Comparison of ENCODE assay signal across 12 mouse cellular contexts in the genomic region with DNA sequence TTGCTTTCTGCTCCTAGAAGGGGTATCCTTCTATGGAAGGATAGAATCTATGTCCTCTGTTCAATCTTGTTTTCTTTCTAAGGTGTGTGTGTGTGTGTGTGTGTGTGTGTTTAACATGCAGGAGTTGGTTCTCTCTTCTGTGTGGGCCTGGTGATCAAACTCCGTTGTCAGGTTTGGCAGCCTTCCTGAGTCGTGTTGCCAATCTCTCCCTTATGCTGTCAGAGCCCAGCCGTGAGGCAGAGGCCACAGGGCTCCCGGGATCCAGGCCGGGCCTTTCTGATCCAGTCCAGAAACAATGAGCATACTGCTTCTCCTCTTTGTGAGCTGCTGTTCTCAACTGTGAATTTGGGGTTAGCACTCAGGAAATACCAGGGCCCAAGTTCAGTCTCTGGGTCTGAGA. TPM values are rescaled to one million over a fixed set of nuclear protein-coding genes. Genes with fewer than 3 reads are reported as not detected.
DNase-seq lines count a peak whose midpoint lies in the region; ATAC-seq and TF ChIP-seq lines count a peak whose summit lies in the region.
"Had no signal": no experiment of that assay in that cellular context is flagged by ENCODE, and none has a peak within 500 bp of the region (broad histone marks: within the 10 kb centered on the region; RNA-seq: fewer than 3 reads in every experiment).

No protein-coding gene starts in this region.

- no peaks in the 10 kb centered on the region for H3K9me3 ChIP-seq in forebrain, embryonic 13.5 days (replicated peaks)
- H3K9me3 ChIP-seq in midbrain, embryonic 12.5 days, result no peaks in the 10 kb centered on the region
- H3K9me3 ChIP-seq: embryonic facial prominence, embryonic 10.5 days; limb, embryonic 12.5 days had no signal

- H3K9ac ChIP-seq in forebrain, embryonic 13.5 days, result peak overlapping the region; percentile 100
- H3K9ac ChIP-seq in midbrain, embryonic 12.5 days (replicated peaks), result peak overlapping the region; percentile 47; the same call in 1 of the 2 replicates
- H3K9ac ChIP-seq: limb, embryonic 12.5 days had no signal

- H3K4me1 ChIP-seq in forebrain, embryonic 13.5 days, result peaks cover 100% of the 10 kb centered on the region
- peaks cover 99% of the 10 kb centered on the region for H3K4me1 ChIP-seq in midbrain, embryonic 12.5 days

- DNase-seq in cerebellum, adult 11 months, result peak; percentile 61
- DNase-seq in brain, embryonic 14.5 days (ENCODE audit: low read depth), result peak; percentile 92
- DNase-seq in urinary bladder, adult 2 months (ENCODE audit: low spot score), result no peak
- DNase-seq in frontal cortex, postnatal 36 days (ENCODE audit: low spot score in 2 of 2), result no peak
- DNase-seq: kidney, postnatal 25 days; lung, postnatal 36 days had no signal

- H3K27ac ChIP-seq in forebrain, embryonic 13.5 days, result peak overlapping the region; percentile 100
- H3K27ac ChIP-seq in midbrain, embryonic 12.5 days (replicated peaks), result peak overlapping the region; percentile 99
- H3K27ac ChIP-seq: embryonic facial prominence, embryonic 10.5 days; limb, embryonic 12.5 days had no signal

- H3K4me2 ChIP-seq in forebrain, embryonic 13.5 days, result peak overlapping the region; percentile 99
- H3K4me2 ChIP-seq in midbrain, embryonic 12.5 days (replicated peaks), result no peak overlapping the region; the same call in 1 of the 2 replicates
- H3K4me2 ChIP-seq: limb, embryonic 12.5 days had no signal

- H3K27me3 ChIP-seq in forebrain, embryonic 13.5 days, result no peaks in the 10 kb centered on the region
- peaks cover 74% of the 10 kb centered on the region for H3K27me3 ChIP-seq in midbrain, embryonic 12.5 days

- peaks cover 54% of the 10 kb centered on the region for H3K36me3 ChIP-seq in forebrain, embryonic 13.5 days (ENCODE audit: poor library complexity, severe bottlenecking)
- H3K36me3 ChIP-seq in midbrain, embryonic 12.5 days, result peaks cover 17% of the 10 kb centered on the region
- H3K36me3 ChIP-seq: embryonic facial prominence, embryonic 10.5 days; limb, embryonic 12.5 days had no signal

- no peak for TF ChIP-seq POLR2A in brain, embryonic 14.5 days (IDR thresholded peaks at IDR 0.05; ENCODE audit: borderline replicate concordance, extremely low read depth, insufficient read depth, insufficient read length, poor library complexity, severe bottlenecking)

- TF ChIP-seq CTCF in brain, embryonic 14.5 days (IDR thresholded peaks at IDR 0.05; ENCODE audit: borderline replicate concordance, extremely low read depth, insufficient read depth, insufficient read length), result no peak

- ATAC-seq in cerebellum, adult (ENCODE audit: insufficient number of reproducible peaks, low FRiP score, low TSS enrichment), result no peak
- no peak for ATAC-seq in forebrain, embryonic 13.5 days
- ATAC-seq in midbrain, embryonic 12.5 days (ENCODE audit: low FRiP score, low read depth), result no peak
- ATAC-seq in megakaryocyte progenitor cell, adult 5-6 weeks (replicated peaks; ENCODE audit: poor library complexity), result no peak

- WGBS in forebrain, embryonic 13.5 days, result 5% methylated on average over 5 of the region's 5 CpGs
- WGBS in midbrain, embryonic 12.5 days, result 45% methylated on average over 5 of the region's 5 CpGs

- no peak overlapping the region for H3K4me3 ChIP-seq in forebrain, embryonic 13.5 days
- H3K4me3 ChIP-seq in midbrain, embryonic 12.5 days, result no peak overlapping the region
- H3K4me3 ChIP-seq: embryonic facial prominence, embryonic 10.5 days; limb, embryonic 12.5 days had no signal

RNA-seq across cellular contexts. Expression of gene Polg, which starts 55.1 kb away (rescaled TPM):
- 44.7 and 55.4 TPM in 2 replicates for polyA plus RNA-seq in brain, embryonic 14.5 days (2012; rRNA removed)
- 29.7 and 30.4 TPM in 2 replicates for polyA plus RNA-seq in forebrain, embryonic 13.5 days (2015; fragmentation: Nextera tagmentation; extraction: Ambion mirVana)
- 41.2 and 44.5 TPM in 2 replicates for polyA plus RNA-seq in midbrain, embryonic 12.5 days (2016; fragmentation: Nextera tagmentation; extraction: Ambion mirVana)
- polyA plus RNA-seq in urinary bladder, adult 2 months (2012; rRNA removed), result 50.9 and 56.0 TPM in 2 replicates
- total RNA-seq in megakaryocyte progenitor cell, adult 5-6 weeks (2015), result 21.2 and 22.5 TPM in 2 replicates
- 41.3 and 52.0 TPM in 2 replicates for total RNA-seq in megakaryocyte progenitor cell, adult 5-6 weeks (2017)

Comparison
In these comparisons a context has a peak if more than half of its experiments do, and no peak if none do; other contexts are left out.
1. DNase-seq: peak in cerebellum, adult 11 months (single experiment) and brain, embryonic 14.5 days (single experiment); none in urinary bladder, adult 2 months (single experiment) and frontal cortex, postnatal 36 days (0 of 2).